Mouse (Mus musculus): ENCODE results near the gene Pacrg.

DNA sequence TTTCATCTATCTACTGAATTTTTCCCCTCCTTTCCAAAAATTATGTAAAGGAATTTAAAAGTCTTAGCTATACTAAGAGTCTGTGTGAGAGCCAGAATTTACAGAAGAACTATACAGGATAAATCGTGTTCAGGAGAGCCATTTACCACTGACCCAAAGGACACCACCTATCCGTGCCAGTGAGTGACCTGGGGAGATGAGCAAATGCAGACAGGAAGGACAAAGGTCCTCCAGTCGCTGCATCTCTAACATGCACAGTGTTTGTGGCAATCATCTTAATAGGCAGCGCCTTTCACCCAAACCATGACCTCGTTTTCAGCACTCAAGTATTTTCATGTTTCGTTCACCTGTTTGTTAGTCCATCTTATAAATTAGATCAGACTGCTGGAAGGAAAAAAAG, 105.4 kb downstream of the Pacrg start:
- TF ChIP-seq CTCF (IDR thresholded peaks at IDR 0.05; ENCODE audit: extremely low read depth, insufficient read depth, low read length): no peak
- no peak for TF ChIP-seq POLR2A (IDR thresholded peaks at IDR 0.05; ENCODE audit: extremely low read depth, insufficient read depth, low read length)
